Mouse (Mus musculus): ENCODE measurements at regions not wholly inside any gene's neighbourhood (a gene's known extent, or its start where the extent isn't known, plus 50 kb on each side); places are given as distances from the start of the nearest gene placed in this dataset.

DNA sequence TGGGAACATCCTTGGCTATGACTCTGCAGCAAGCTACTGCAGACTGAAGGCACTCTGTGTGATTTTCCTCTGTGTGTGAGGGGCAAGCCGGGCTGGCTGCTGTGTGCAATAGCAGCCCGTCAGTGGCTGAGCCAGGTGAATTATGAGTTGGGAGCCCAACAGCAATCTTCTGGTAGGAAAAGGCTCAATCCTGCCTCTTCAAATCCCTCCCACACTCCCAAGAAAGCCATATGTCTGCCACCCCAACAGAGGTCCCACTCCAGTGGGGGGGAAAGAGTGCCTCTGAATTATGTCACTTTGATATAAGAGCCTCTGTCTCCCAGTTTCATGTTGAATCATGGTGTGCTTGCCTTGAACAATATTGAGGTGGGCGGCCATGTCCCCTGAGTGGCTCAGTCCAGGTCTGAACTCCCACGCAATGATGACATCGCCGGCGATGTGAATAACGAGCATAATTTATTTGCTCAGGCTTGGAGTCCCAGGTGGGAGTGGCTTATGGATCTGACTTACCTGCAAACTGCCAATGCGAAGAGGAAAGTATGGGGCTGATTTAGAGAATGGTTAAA, 97.9 kb downstream of the Cdc5l start:
- TF ChIP-seq CTCF (IDR thresholded peaks at IDR 0.05; ENCODE audit: control insufficient read depth, insufficient read depth, insufficient read length) (no peak), MAX (IDR thresholded peaks at IDR 0.05) (no peak), MYOD1 (IDR thresholded peaks at IDR 0.05; ENCODE audit: control insufficient read depth, insufficient read length, low read depth) (no peak), MYOG (IDR thresholded peaks at IDR 0.05; ENCODE audit: control insufficient read depth, extremely low read depth, insufficient read length) (no peak)
